Mouse (Mus musculus) MEL (cell line): ENCODE data around the gene Gadd45g.

Experiments
- BHLHE40 ChIP-seq: IDR thresholded peaks from 2 replicates; pipeline ENCODE4 v1.6.1; 2012; ENCODE audit warnings: low read depth, mild to moderate bottlenecking, inconsistent platforms, low read length, improper control_type of control experiment, borderline replicate concordance
- CTCF ChIP-seq, 3 experiments: IDR thresholded peaks in 2 of 3; conservative IDR thresholded peaks in 1 of 3; 2 replicates each; pipeline ENCODE4 v1.5.1; 2011 to 2012; ENCODE audit warnings: low read length in 3 of 3, low read depth in 2 of 3, mild to moderate bottlenecking in 2 of 3, improper control_type of control experiment in 1 of 3, inconsistent platforms in 1 of 3, mixed read lengths in 1 of 3, moderate library complexity in 1 of 3; ENCODE audit not compliant: control insufficient read depth in 1 of 3, insufficient read depth in 1 of 3, poor library complexity in 1 of 3, severe bottlenecking in 1 of 3
- EP300 ChIP-seq, 2 experiments: IDR thresholded peaks; 2 replicates each; pipeline ENCODE4 v1.6.1; 2011; ENCODE audit warnings: improper control_type of control experiment in 2 of 2, low read length in 2 of 2, low read depth in 1 of 2, mild to moderate bottlenecking in 1 of 2
- GABPA ChIP-seq: IDR thresholded peaks from 2 replicates; pipeline ENCODE4 v1.6.1; 2012; ENCODE audit warnings: low read depth, mild to moderate bottlenecking, inconsistent platforms, low read length, improper control_type of control experiment, moderate library complexity
- MYC ChIP-seq: IDR thresholded peaks from 2 replicates; pipeline ENCODE4 v1.6.1; 2011; ENCODE audit warnings: low read depth, mild to moderate bottlenecking, low read length, improper control_type of control experiment, moderate library complexity
- USF2 ChIP-seq, 2 experiments: IDR thresholded peaks; 2 replicates each; pipeline ENCODE4 v1.6.1; 2011 to 2012; ENCODE audit warnings: improper control_type of control experiment in 2 of 2, low read length in 2 of 2, borderline replicate concordance in 1 of 2, inconsistent platforms in 1 of 2, low read depth in 1 of 2, mild to moderate bottlenecking in 1 of 2; ENCODE audit not compliant: insufficient read depth in 1 of 2
- ZMIZ1 ChIP-seq: IDR thresholded peaks from 2 replicates; pipeline ENCODE4 v1.6.1; 2012; ENCODE audit warnings: low read depth, mild to moderate bottlenecking, inconsistent platforms, low read length, improper control_type of control experiment, moderate library complexity

DNA sequence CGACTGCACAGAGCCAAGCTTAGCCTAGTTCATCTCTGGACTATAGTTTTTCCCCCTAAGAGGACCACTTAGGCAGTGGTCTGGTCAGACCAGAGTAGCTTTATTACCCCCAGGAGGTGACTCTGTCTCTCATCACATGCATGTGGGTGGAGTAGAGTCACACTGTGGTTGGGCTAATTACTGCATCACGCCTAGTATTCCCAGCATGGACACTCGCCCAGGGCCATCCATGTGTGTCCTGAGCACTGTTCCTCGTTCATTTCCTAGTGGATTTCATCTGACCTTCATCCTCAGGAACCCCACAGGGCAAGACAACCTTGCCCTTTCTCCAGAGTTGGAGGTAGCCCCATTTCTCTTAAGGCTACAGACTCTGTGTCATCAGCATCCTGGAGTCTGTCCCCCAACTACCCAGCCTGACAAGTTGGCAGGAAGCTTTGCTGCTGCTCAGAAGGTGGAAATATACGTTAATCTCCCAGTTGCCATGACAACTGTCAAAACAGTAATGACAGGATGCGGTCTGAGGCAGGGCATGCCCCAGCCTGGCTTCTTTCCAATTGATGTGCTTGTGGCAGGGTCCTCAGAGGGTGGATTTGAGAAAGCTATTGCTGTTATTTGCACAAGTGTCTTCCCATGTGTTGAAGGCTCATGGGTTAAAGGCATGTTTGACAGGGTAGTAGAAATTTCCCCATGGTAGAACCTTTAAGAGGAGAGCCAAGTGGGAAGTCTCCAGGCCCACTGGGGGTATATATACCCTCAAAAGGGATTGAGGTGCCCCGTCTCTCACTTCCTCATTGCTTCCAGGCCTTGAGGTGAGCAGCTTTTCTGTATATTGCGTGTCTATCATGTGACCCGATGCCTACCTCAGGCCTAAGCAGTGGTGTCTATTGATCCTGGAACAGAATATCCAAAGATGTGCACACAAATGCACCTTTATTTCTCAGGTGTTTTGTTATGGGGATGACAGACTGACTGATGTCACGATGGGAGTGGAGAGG is 32.6 kb upstream of the Gadd45g start:
- TF ChIP-seq EP300 (IDR thresholded peaks at IDR 0.05; ENCODE audit: low read depth in 1 of 2, low read length in 2 of 2), result peak; percentile 31 to 64; a peak in 3 of 4 replicates
- TF ChIP-seq CTCF (IDR thresholded peaks at IDR 0.05 in 2 of 3, conservative IDR thresholded peaks at IDR 0.05 in 1 of 3; ENCODE audit: control insufficient read depth in 1 of 3, insufficient read depth in 1 of 3, low read depth in 2 of 3, low read length in 3 of 3, poor library complexity in 1 of 3, severe bottlenecking in 1 of 3), result no peak
- no peak for TF ChIP-seq MYC
- peak; percentile 47; the same call in 1 of the 2 replicates for TF ChIP-seq BHLHE40
- TF ChIP-seq GABPA, result no peak
- no peak for TF ChIP-seq USF2 (IDR thresholded peaks at IDR 0.05; ENCODE audit: borderline replicate concordance in 1 of 2, insufficient read depth in 1 of 2, low read depth in 1 of 2, low read length in 2 of 2)
- no peak for TF ChIP-seq ZMIZ1
